ENCODE assay signal across 9 mouse cellular contexts in the genomic region with DNA sequence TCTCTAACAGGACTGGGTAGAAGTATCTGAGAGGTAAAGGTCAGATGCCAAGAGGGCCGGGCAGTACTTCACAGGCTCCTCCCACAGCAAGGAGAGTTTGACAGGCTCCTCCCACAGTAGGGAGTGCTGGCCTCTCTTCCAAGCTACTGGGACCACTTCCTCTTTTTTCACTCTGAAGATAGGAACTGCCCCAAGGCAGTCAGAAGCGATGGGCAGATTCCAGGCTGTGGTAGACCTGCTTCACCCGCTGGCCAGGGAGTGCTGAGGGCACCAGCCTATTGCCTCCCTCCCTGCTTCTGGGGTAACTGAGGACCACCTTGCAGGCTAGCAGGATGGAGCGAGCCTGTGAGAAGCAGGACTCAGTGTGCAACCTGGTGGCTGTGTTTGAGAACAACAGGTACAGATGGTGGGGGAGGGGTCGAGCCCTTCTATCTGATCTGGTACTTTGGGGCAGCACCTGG. TPM values are rescaled to one million over a fixed set of nuclear protein-coding genes. Genes with fewer than 3 reads are reported as not detected.
DNase-seq lines count a peak whose midpoint lies in the region; ATAC-seq and TF ChIP-seq lines count a peak whose summit lies in the region.
"Had no signal": no experiment of that assay in that cellular context is flagged by ENCODE, and none has a peak within 500 bp of the region (broad histone marks: within the 10 kb centered on the region; RNA-seq: fewer than 3 reads in every experiment).

TSS of gene Fgd2 (plus strand) at position 154 of the 461 bp plus-strand sequence.

- H3K27me3 ChIP-seq in kidney, embryonic 16.5 days (ENCODE audit: insufficient read depth, low read length): no peaks in the 10 kb centered on the region
- H3K27me3 ChIP-seq: neural tube, embryonic 12.5 days had no signal

- TF ChIP-seq CTCF in layer of hippocampus, adult 2 months (conservative IDR thresholded peaks at IDR 0.05): peak; percentile 42

- H3K36me3 ChIP-seq in kidney, embryonic 16.5 days (ENCODE audit: insufficient read depth, low read length): no peaks in the 10 kb centered on the region
- H3K36me3 ChIP-seq: neural tube, embryonic 12.5 days had no signal

- DNase-seq in layer of hippocampus, adult 2 months (ENCODE audit: low spot score in 2 of 2): no peak
- no peak for DNase-seq in layer of hippocampus, adult 9-10 months (ENCODE audit: low spot score)
- DNase-seq in brain, adult 2 months (ENCODE audit: low read depth, low spot score): peak; percentile 35
- DNase-seq in frontal cortex, postnatal 14 days (ENCODE audit: low spot score in 2 of 2): no peak
- DNase-seq in layer of hippocampus, postnatal 25 days (ENCODE audit: extremely low spot score in 1 of 2, low spot score in 1 of 2): no peak
- DNase-seq in ovary, postnatal 36 days (ENCODE audit: low spot score): no peak

- no peaks in the 10 kb centered on the region for H3K9me3 ChIP-seq in kidney, embryonic 16.5 days (ENCODE audit: low read length)
- H3K9me3 ChIP-seq: neural tube, embryonic 12.5 days had no signal

- no peak within 1 kb of the TSS for H3K4me2 ChIP-seq in kidney, embryonic 16.5 days (replicated peaks; ENCODE audit: low read depth, low read length)
- H3K4me2 ChIP-seq: neural tube, embryonic 12.5 days had no signal

- H3K9ac ChIP-seq in kidney, embryonic 16.5 days (replicated peaks; ENCODE audit: low read length): no peak within 1 kb of the TSS
- H3K9ac ChIP-seq: neural tube, embryonic 12.5 days had no signal

- no peak for ATAC-seq in kidney, embryonic 16.5 days (ENCODE audit: low FRiP score, low TSS enrichment)
- ATAC-seq in megakaryocyte, adult 5-6 weeks (ENCODE audit: poor library complexity, severe bottlenecking): peak; percentile 93

- no peak within 1 kb of the TSS for H3K27ac ChIP-seq in layer of hippocampus, adult 2 months
- H3K27ac ChIP-seq in kidney, embryonic 16.5 days (ENCODE audit: low read length): no peak within 1 kb of the TSS
- H3K27ac ChIP-seq: neural tube, embryonic 12.5 days had no signal

- peaks cover 23% of the 10 kb centered on the region for H3K4me1 ChIP-seq in kidney, embryonic 16.5 days (ENCODE audit: insufficient read depth, low read length)

- WGBS in kidney, embryonic 16.5 days: 18% methylated on average over 5 of the region's 5 CpGs

- H3K4me3 ChIP-seq in layer of hippocampus, adult 2 months: peak within 1 kb of the TSS; percentile 15; the same call in 1 of the 2 replicates
- H3K4me3 ChIP-seq in kidney, embryonic 16.5 days (ENCODE audit: low read length): no peak within 1 kb of the TSS
- H3K4me3 ChIP-seq: neural tube, embryonic 12.5 days had no signal

RNA-seq across cellular contexts. Expression of gene Fgd2, which starts in this region (rescaled TPM):
- total RNA-seq in layer of hippocampus, adult 2 months (2021): 1 to 10 TPM; 3.8 to 4.4 TPM
- polyA plus RNA-seq in kidney, embryonic 16.5 days (2015; fragmentation: Nextera tagmentation; extraction: Ambion mirVana): 14.4 and 16.2 TPM in 2 replicates
- total RNA-seq in megakaryocyte, adult 5-6 weeks (2015): 44.8 and 47.7 TPM in 2 replicates
- total RNA-seq in megakaryocyte, adult 5-6 weeks (2017): 45.5 and 48.0 TPM in 2 replicates
- total RNA-seq in layer of hippocampus, postnatal 25 days (2021): 1 to 10 TPM; 5.6 to 8.2 TPM

Comparison
In these comparisons a context has a peak if more than half of its experiments do, and no peak if none do; other contexts are left out.
1. RNA of gene Fgd2 (total RNA-seq): 44.8 to 48.0 TPM in megakaryocyte, adult 5-6 weeks; 5.6 to 8.2 TPM in layer of hippocampus, postnatal 25 days and 3.8 to 4.4 TPM in layer of hippocampus, adult 2 months; every median in the first group is over 4 times any median in the second.